Mouse (Mus musculus) liver, adult 2 months (tissue): ENCODE results near the gene Ptprq. TPM values are rescaled to one million over a fixed set of nuclear protein-coding genes. Genes with fewer than 3 reads are reported as not detected.
A peak's percentile ranks its signal among the peaks of the same experiment; 100 is the strongest.

Experiments
- DNase-seq: peaks from one replicate; pipeline ENCODE4 v3.0.0-alpha.2; 2011; ENCODE audit warnings: low read depth, low spot score; ENCODE audit errors: extremely low read depth
- H3K27ac ChIP-seq: fragments of 200-500 bp; replicated peaks from 2 replicates; pipeline ENCODE4 v1.5.1; 2012; ENCODE audit warnings: low read depth, mild to moderate bottlenecking, control low read depth, inconsistent platforms, low read length; ENCODE audit not compliant: insufficient read depth
- H3K27me3 ChIP-seq: fragments of 200-500 bp; 2 replicates; pipeline ENCODE4 v1.6.1; 2012; ENCODE audit warnings: mild to moderate bottlenecking, moderate library complexity, low read length, inconsistent platforms; ENCODE audit not compliant: control insufficient read depth, insufficient read depth
- H3K36me3 ChIP-seq: fragments of 200-500 bp; 2 replicates; pipeline ENCODE4 v1.6.1; 2012; ENCODE audit warnings: low read length, inconsistent platforms; ENCODE audit not compliant: control insufficient read depth, insufficient read depth
- H3K4me1 ChIP-seq: fragments of 200-500 bp; 2 replicates; pipeline ENCODE4 v1.6.1; 2011; ENCODE audit warnings: low read length; ENCODE audit not compliant: control insufficient read depth, insufficient read depth
- H3K4me3 ChIP-seq: fragments of 200-500 bp; 2 replicates; pipeline ENCODE4 v1.5.1; 2011; ENCODE audit warnings: low read depth, mild to moderate bottlenecking, control low read depth, low read length, moderate library complexity; ENCODE audit not compliant: insufficient read depth
- H3K79me2 ChIP-seq: fragments of 200-500 bp; 2 replicates; pipeline ENCODE4 v1.6.1; 2012; ENCODE audit warnings: inconsistent platforms, mild to moderate bottlenecking, low read length, moderate library complexity; ENCODE audit not compliant: control insufficient read depth, insufficient read depth
- H3K9ac ChIP-seq: fragments of 200-500 bp; 2 replicates; pipeline ENCODE4 v1.6.1; 2012; ENCODE audit warnings: low read depth, mild to moderate bottlenecking, control low read depth, inconsistent platforms, low read length
- CTCF ChIP-seq: fragments of 200-500 bp; IDR thresholded peaks from 2 replicates; pipeline ENCODE4 v1.5.1; 2011; ENCODE audit warnings: low read depth, low read length, control low read depth
- POLR2A ChIP-seq: fragments of 200-500 bp; IDR thresholded peaks from 2 replicates; pipeline ENCODE4 v1.6.1; 2011; ENCODE audit warnings: low read length, control low read depth; ENCODE audit not compliant: insufficient read depth; ENCODE audit errors: extremely low read depth
- WGBS: fragments of 180-500 bp; shearing (Covaris S2); methylation state at CpG from one replicate; pipeline ENCODE4 v1.1.7; 2018; 5-methylcytosine and 5-hydroxymethylcytosine counted together
- polyA plus RNA-seq: library from polyadenylated mRNA; depleted of rRNA; stranded (reverse); fragments of >200 nt; gene quantifications from 2 replicates; pipeline ENCODE4 v1.2.3, GENCODE M21; 2012
- total RNA-seq: library from RNA; depleted of rRNA; stranded (reverse); fragments of >200 nt; gene quantifications from 2 replicates; pipeline ENCODE4 v1.2.3, GENCODE M21; 2014

Gene Ptprq
- total and polyA plus RNA-seq, 2 experiments: under 0.01 TPM; not detected in 1

GRCm38 (mm10) chr10:107704443-107704842 is 15.4 kb downstream of the Ptprq start:
- Histone ChIP-seq H3K9ac (no peak overlapping the region), H3K27ac (no peak overlapping the region), H3K4me1 (no peaks in the 10 kb centered on the region), H3K36me3 (no peaks in the 10 kb centered on the region), H3K79me2 (no peaks in the 10 kb centered on the region), H3K4me3 (no peak overlapping the region), H3K27me3 (no peaks in the 10 kb centered on the region)
- WGBS: 35% methylated on average over 3 of the region's 3 CpGs
- TF ChIP-seq POLR2A: no peak
- no peak for TF ChIP-seq CTCF
- peak; percentile 3 for DNase-seq

- H3K27ac ChIP-seq: no peak overlapping the region
- TF ChIP-seq CTCF: no peak
- no peak for TF ChIP-seq POLR2A
- no peaks in the 10 kb centered on the region for H3K27me3 ChIP-seq
- H3K79me2 ChIP-seq: no peaks in the 10 kb centered on the region
- H3K36me3 ChIP-seq: no peaks in the 10 kb centered on the region
- DNase-seq: no peak
- no peaks in the 10 kb centered on the region for H3K4me1 ChIP-seq
- H3K4me3 ChIP-seq: no peak overlapping the region
- 70% methylated on average over 3 of the region's 3 CpGs for WGBS
- H3K9ac ChIP-seq: no peak overlapping the region
Measured at GRCm38 (mm10) chr10:107700944-107701343, 18.9 kb downstream of the Ptprq start.

- H3K27ac ChIP-seq: no peak overlapping the region
- H3K27me3 ChIP-seq: no peaks in the 10 kb centered on the region
- DNase-seq: no peak
- 68% methylated on average over 2 of the region's 2 CpGs for WGBS
- no peak overlapping the region for H3K4me3 ChIP-seq
- H3K36me3 ChIP-seq: no peaks in the 10 kb centered on the region
- no peaks in the 10 kb centered on the region for H3K4me1 ChIP-seq
- no peak for TF ChIP-seq CTCF
- no peak for TF ChIP-seq POLR2A
- H3K9ac ChIP-seq: no peak overlapping the region
- no peaks in the 10 kb centered on the region for H3K79me2 ChIP-seq
Measured at GRCm38 (mm10) chr10:107698716-107699115, 21.1 kb downstream of the Ptprq start.

DNA sequence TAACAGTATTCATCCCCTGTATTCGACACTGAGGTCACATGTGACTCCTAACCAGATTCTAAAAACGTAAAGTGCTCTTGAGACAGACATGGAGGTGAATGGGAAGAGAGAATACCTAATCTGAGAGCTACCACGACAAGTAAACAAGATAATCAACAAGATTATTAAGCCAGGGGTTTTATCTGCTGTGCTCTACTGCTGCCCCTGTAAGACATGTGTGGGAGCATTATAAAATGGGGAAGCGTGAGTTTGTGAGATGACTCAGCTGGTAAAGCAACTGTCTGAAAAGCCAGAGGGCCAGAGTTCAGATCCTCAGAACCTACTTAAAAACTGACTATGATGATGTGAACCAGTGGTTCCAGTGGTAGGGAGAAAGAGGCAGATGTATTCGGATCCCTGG is 22.7 kb downstream of the Ptprq start:
- Histone ChIP-seq H3K4me3 (no peak overlapping the region), H3K36me3 (no peaks in the 10 kb centered on the region), H3K4me1 (no peaks in the 10 kb centered on the region), H3K27me3 (no peaks in the 10 kb centered on the region), H3K27ac (no peak overlapping the region), H3K79me2 (no peaks in the 10 kb centered on the region), H3K9ac (no peak overlapping the region)
- TF ChIP-seq POLR2A (no peak), CTCF (no peak)
- 60% methylated on average over 5 of the region's 5 CpGs for WGBS
- no peak for DNase-seq

DNA sequence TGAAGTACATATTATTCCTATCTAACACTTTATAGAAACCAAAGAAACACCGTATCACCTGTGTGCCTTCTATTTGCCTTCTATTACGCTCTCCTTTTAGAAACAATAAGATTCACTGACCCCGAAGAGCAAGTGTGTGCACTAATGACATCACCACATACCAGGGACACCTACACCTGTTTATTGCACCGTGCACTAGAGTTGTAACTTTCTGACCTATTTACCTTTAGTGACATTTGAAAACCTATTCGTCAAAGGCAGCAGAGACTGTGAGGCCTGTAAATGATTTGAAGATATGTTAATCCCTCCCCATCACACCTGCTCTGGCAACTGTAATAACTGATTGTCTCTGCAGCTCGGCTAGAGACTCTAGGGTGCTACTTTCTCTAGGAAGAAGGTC is 32.5 kb downstream of the Ptprq start:
- 73% methylated on average over 6 of the region's 6 CpGs for WGBS

DNA sequence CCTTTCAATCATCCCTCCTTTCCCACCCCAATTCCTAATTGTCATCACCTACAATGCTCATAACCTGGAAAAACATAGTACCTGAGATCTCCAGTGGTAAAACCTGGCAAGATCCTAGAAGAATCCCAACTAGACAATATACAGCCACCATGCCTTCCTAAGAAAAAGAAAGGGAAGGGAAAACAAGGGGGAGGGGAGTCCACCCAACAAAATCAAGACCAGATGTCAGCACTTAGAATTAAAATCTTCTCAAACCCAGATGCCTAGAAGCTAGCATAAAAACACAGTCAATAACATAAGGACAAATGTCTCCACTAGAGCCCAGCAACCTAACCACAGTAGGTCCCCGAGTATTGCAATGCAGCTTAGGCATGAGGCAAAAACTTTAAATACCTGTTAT is 43.9 kb downstream of the Ptprq start:
- no peak for DNase-seq

More for the DNA sequence above, 32.5 kb downstream of the Ptprq start:
- no peaks in the 10 kb centered on the region for H3K79me2 ChIP-seq
- no peak for TF ChIP-seq CTCF
- no peak for TF ChIP-seq POLR2A
- no peak overlapping the region for H3K27ac ChIP-seq
- H3K4me3 ChIP-seq: no peak overlapping the region
- H3K4me1 ChIP-seq: no peaks in the 10 kb centered on the region
- H3K36me3 ChIP-seq: no peaks in the 10 kb centered on the region
- no peaks in the 10 kb centered on the region; the same call in 1 of the 2 replicates for H3K27me3 ChIP-seq
- no peak overlapping the region for H3K9ac ChIP-seq
- DNase-seq: no peak

More for the DNA sequence above, 43.9 kb downstream of the Ptprq start:
- Histone ChIP-seq H3K4me3 (no peak overlapping the region), H3K4me1 (no peaks in the 10 kb centered on the region), H3K36me3 (no peaks in the 10 kb centered on the region), H3K27ac (no peak overlapping the region), H3K9ac (no peak overlapping the region), H3K27me3 (no peaks in the 10 kb centered on the region), H3K79me2 (no peaks in the 10 kb centered on the region)
- 58% methylated on average over 1 of the region's 1 CpGs for WGBS
- no peak for TF ChIP-seq CTCF
- TF ChIP-seq POLR2A: no peak
